Mouse (Mus musculus): ENCODE data around the gene Selenop. TPM values are rescaled to one million over a fixed set of nuclear protein-coding genes. Genes with fewer than 3 reads are reported as not detected.

The Selenop gene
- total RNA-seq, 2 experiments from 2014 or later: 309 to 364 TPM

Other genes with a start within 250 kb of the Selenop start
- not detected for gene Ccdc152, start 35.0 kb downstream of the Selenop start, total RNA-seq (2021)